Mouse (Mus musculus) heart, embryonic 11.5 days (tissue): ENCODE measurements around the gene Pias1. TPM values are rescaled to one million over a fixed set of nuclear protein-coding genes. Genes with fewer than 3 reads are reported as not detected.

Experiments used
- ATAC-seq: fragments of 200-750 bp; cut with Nextera tagmentation; replicated peaks from 2 replicates; pipeline ENCODE4 v1.8.0; 2017; ENCODE audit warnings: moderate library complexity; ENCODE audit not compliant: insufficient number of reproducible peaks, low FRiP score, low TSS enrichment
- H3K27ac ChIP-seq: fragments of 300-500 bp; sonication (generic); 2 replicates; pipeline ENCODE4 v1.5.1; 2014; ENCODE audit warnings: mild to moderate bottlenecking, low read depth, low read length
- H3K27me3 ChIP-seq: fragments of 300-500 bp; sonication (generic); 2 replicates; pipeline ENCODE4 v1.6.1; 2014; ENCODE audit warnings: mild to moderate bottlenecking, low read length, mixed read lengths; ENCODE audit not compliant: control insufficient read depth, insufficient read depth
- H3K36me3 ChIP-seq: fragments of 300-500 bp; sonication (generic); 2 replicates; pipeline ENCODE4 v1.6.1; 2014; ENCODE audit warnings: mild to moderate bottlenecking, low read length, moderate library complexity, mixed read lengths; ENCODE audit not compliant: control insufficient read depth, insufficient read depth
- H3K4me1 ChIP-seq: fragments of 300-500 bp; sonication (generic); 2 replicates; pipeline ENCODE4 v1.6.1; 2014; ENCODE audit warnings: low read length; ENCODE audit not compliant: control insufficient read depth, insufficient read depth
- H3K4me2 ChIP-seq: fragments of 300-500 bp; sonication (generic); 2 replicates; pipeline ENCODE4 v1.6.1; 2014; ENCODE audit warnings: mild to moderate bottlenecking, moderate library complexity
- H3K4me3 ChIP-seq: fragments of 300-500 bp; sonication (generic); 2 replicates; pipeline ENCODE4 v1.5.1; 2014; ENCODE audit warnings: low read depth, low read length
- H3K9ac ChIP-seq: fragments of 300-500 bp; sonication (generic); 2 replicates; pipeline ENCODE4 v1.6.1; 2014; ENCODE audit warnings: mild to moderate bottlenecking, low read depth, low read length, moderate library complexity
- H3K9me3 ChIP-seq: fragments of 300-500 bp; sonication (generic); replicated peaks from 2 replicates; pipeline ENCODE4 v1.6.1; 2016; ENCODE audit warnings: low read length; ENCODE audit not compliant: control insufficient read depth
- WGBS: fragments of 180-500 bp; shearing (Covaris S2); extraction: QIAGEN DNeasy Blood & Tissue Kit; methylation state at CpG from one replicate; pipeline ENCODE4 v1.1.7; 2014; ENCODE audit not compliant: insufficient replicate concordance; 5-methylcytosine and 5-hydroxymethylcytosine counted together
- polyA plus RNA-seq: library from polyadenylated mRNA; unstranded; fragments of >200 nt; fragmentation: Nextera tagmentation; extraction: Ambion mirVana; gene quantifications from 2 replicates; pipeline ENCODE4 v1.2.1, GENCODE M21; 2014

Gene Pias1
- polyA plus RNA-seq, 1 experiment from 2014 or later, result 43.7 TPM

- Histone ChIP-seq H3K27ac (no peak overlapping the region; the same call in 1 of the 2 replicates), H3K36me3 (no peaks in the 10 kb centered on the region), H3K4me1 (peaks cover 29% of the 10 kb centered on the region), H3K4me2 (no peak overlapping the region), H3K27me3 (no peaks in the 10 kb centered on the region), H3K9ac (no peak overlapping the region), H3K4me3 (no peak overlapping the region), H3K9me3 (no peaks in the 10 kb centered on the region)
- 44% methylated on average over 2 of the region's 2 CpGs for WGBS
- ATAC-seq, result no peak
Observed at GRCm38 (mm10) chr9:62934700-62935400, 52.9 kb downstream of the Pias1 start.

- Histone ChIP-seq H3K27ac (peak overlapping the region; percentile 59), H3K9me3 (no peaks in the 10 kb centered on the region), H3K4me1 (peaks cover 29% of the 10 kb centered on the region), H3K27me3 (no peaks in the 10 kb centered on the region), H3K4me3 (no peak overlapping the region), H3K4me2 (no peak overlapping the region), H3K36me3 (no peaks in the 10 kb centered on the region), H3K9ac (no peak overlapping the region)
- 52% methylated on average over 4 of the region's 4 CpGs for WGBS
- ATAC-seq, result no peak
Observed at GRCm38 (mm10) chr9:62932575-62933339, 55.0 kb downstream of the Pias1 start.

GRCm38 (mm10) chr9:62924886-62925610 is 62.7 kb downstream of the Pias1 start:
- ATAC-seq, result no peak
- no peak overlapping the region for H3K4me3 ChIP-seq
- H3K9ac ChIP-seq, result no peak overlapping the region
- H3K4me1 ChIP-seq, result no peaks in the 10 kb centered on the region
- WGBS, result 84% methylated on average over 2 of the region's 2 CpGs
- H3K27me3 ChIP-seq, result no peaks in the 10 kb centered on the region
- no peak overlapping the region for H3K4me2 ChIP-seq
- no peaks in the 10 kb centered on the region for H3K9me3 ChIP-seq
- H3K27ac ChIP-seq, result no peak overlapping the region
- no peaks in the 10 kb centered on the region for H3K36me3 ChIP-seq

- WGBS, result 77% methylated on average over 2 of the region's 2 CpGs
- no peak overlapping the region for H3K9ac ChIP-seq
- H3K27me3 ChIP-seq, result no peaks in the 10 kb centered on the region
- H3K27ac ChIP-seq, result no peak overlapping the region
- H3K4me1 ChIP-seq, result no peaks in the 10 kb centered on the region
- peaks cover 15% of the 10 kb centered on the region for H3K36me3 ChIP-seq
- no peak for ATAC-seq
- H3K9me3 ChIP-seq, result no peaks in the 10 kb centered on the region
- H3K4me3 ChIP-seq, result no peak overlapping the region
- no peak overlapping the region for H3K4me2 ChIP-seq
Observed at GRCm38 (mm10) chr9:62920877-62921276, 66.8 kb downstream of the Pias1 start.

GRCm38 (mm10) chr9:62917059-62917458 is 70.7 kb downstream of the Pias1 start:
- Histone ChIP-seq H3K9me3 (no peaks in the 10 kb centered on the region), H3K4me3 (no peak overlapping the region), H3K4me2 (no peak overlapping the region), H3K27me3 (no peaks in the 10 kb centered on the region), H3K27ac (no peak overlapping the region), H3K36me3 (peaks cover 20% of the 10 kb centered on the region), H3K4me1 (no peaks in the 10 kb centered on the region), H3K9ac (no peak overlapping the region)
- 89% methylated on average over 1 of the region's 1 CpGs for WGBS
- ATAC-seq, result no peak

GRCm38 (mm10) chr9:62913390-62914069 is 74.2 kb downstream of the Pias1 start:
- no peaks in the 10 kb centered on the region for H3K4me1 ChIP-seq
- ATAC-seq, result no peak
- H3K4me2 ChIP-seq, result no peak overlapping the region
- 84% methylated on average over 5 of the region's 5 CpGs for WGBS
- no peaks in the 10 kb centered on the region for H3K9me3 ChIP-seq
- H3K9ac ChIP-seq, result no peak overlapping the region
- peaks cover 22% of the 10 kb centered on the region for H3K36me3 ChIP-seq
- no peaks in the 10 kb centered on the region for H3K27me3 ChIP-seq
- no peak overlapping the region for H3K27ac ChIP-seq
- no peak overlapping the region for H3K4me3 ChIP-seq

- 92% methylated on average over 8 of the region's 8 CpGs for WGBS
- Histone ChIP-seq H3K27ac (no peak overlapping the region), H3K4me3 (no peak overlapping the region), H3K27me3 (no peaks in the 10 kb centered on the region), H3K36me3 (peaks cover 5% of the 10 kb centered on the region; the same call in 1 of the 2 replicates), H3K4me2 (no peak overlapping the region), H3K9ac (no peak overlapping the region), H3K9me3 (no peaks in the 10 kb centered on the region), H3K4me1 (no peaks in the 10 kb centered on the region)
- ATAC-seq, result no peak
Observed at GRCm38 (mm10) chr9:62905039-62905438, 82.7 kb downstream of the Pias1 start.

GRCm38 (mm10) chr9:62903841-62904240 is 83.9 kb downstream of the Pias1 start:
- no peak overlapping the region for H3K4me3 ChIP-seq
- H3K27ac ChIP-seq, result no peak overlapping the region
- WGBS, result 96% methylated on average over 2 of the region's 2 CpGs
- no peak overlapping the region for H3K9ac ChIP-seq
- H3K4me2 ChIP-seq, result no peak overlapping the region
- ATAC-seq, result no peak
- peaks cover 3% of the 10 kb centered on the region; the same call in 1 of the 2 replicates for H3K36me3 ChIP-seq
- no peaks in the 10 kb centered on the region for H3K9me3 ChIP-seq
- H3K27me3 ChIP-seq, result no peaks in the 10 kb centered on the region
- no peaks in the 10 kb centered on the region for H3K4me1 ChIP-seq
